Mouse (Mus musculus) embryonic facial prominence, embryonic 15.5 days (tissue): Measurements from ENCODE around the gene Scgb1b2. TPM values are rescaled to one million over a fixed set of nuclear protein-coding genes. Genes with fewer than 3 reads are reported as not detected.

Experiments used
- ATAC-seq: fragments of 200-750 bp; cut with Nextera tagmentation; 2 replicates; pipeline ENCODE4 v1.8.0; 2017; ENCODE audit warnings: low read depth, moderate TSS enrichment; ENCODE audit not compliant: insufficient number of reproducible peaks, low FRiP score, low TSS enrichment
- H3K27ac ChIP-seq: fragments of 300-500 bp; sonication (generic); replicated peaks from 2 replicates; pipeline ENCODE4 v1.5.1; 2015; ENCODE audit warnings: mild to moderate bottlenecking, inconsistent platforms
- H3K27me3 ChIP-seq: fragments of 300-500 bp; sonication (generic); 2 replicates; pipeline ENCODE4 v1.6.1; 2015; ENCODE audit warnings: inconsistent platforms
- H3K36me3 ChIP-seq: fragments of 300-500 bp; sonication (generic); 2 replicates; pipeline ENCODE4 v1.6.1; 2015; ENCODE audit warnings: mild to moderate bottlenecking, inconsistent platforms
- H3K4me1 ChIP-seq: fragments of 300-500 bp; sonication (generic); 2 replicates; pipeline ENCODE4 v1.6.1; 2015; ENCODE audit warnings: inconsistent platforms
- H3K4me2 ChIP-seq: fragments of 300-500 bp; sonication (generic); replicated peaks from 2 replicates; pipeline ENCODE4 v1.6.1; 2015; ENCODE audit warnings: mild to moderate bottlenecking, inconsistent platforms
- H3K4me3 ChIP-seq: fragments of 300-500 bp; sonication (generic); replicated peaks from 2 replicates; pipeline ENCODE4 v1.5.1; 2015; ENCODE audit warnings: mild to moderate bottlenecking, inconsistent platforms
- H3K9ac ChIP-seq: fragments of 300-500 bp; sonication (generic); 2 replicates; pipeline ENCODE4 v1.6.1; 2015; ENCODE audit warnings: inconsistent platforms
- H3K9me3 ChIP-seq: fragments of 300-500 bp; sonication (generic); replicated peaks from 2 replicates; pipeline ENCODE4 v1.6.1; 2016; ENCODE audit warnings: inconsistent platforms
- WGBS: fragments of 180-500 bp; shearing (Covaris S2); methylation state at CpG from one replicate; pipeline ENCODE4 v1.1.7; 2015; 5-methylcytosine and 5-hydroxymethylcytosine counted together
- polyA plus RNA-seq: library from polyadenylated mRNA; unstranded; fragments of >200 nt; fragmentation: Nextera tagmentation; extraction: Ambion mirVana; gene quantifications from 2 replicates; pipeline ENCODE4 v1.2.1, GENCODE M21; 2015

Gene Scgb1b2
- polyA plus RNA-seq, result not detected in 2 replicates

- H3K9ac ChIP-seq, result no peak within 1 kb of the TSS
- no peaks in the 10 kb centered on the region for H3K9me3 ChIP-seq
- no peak within 1 kb of the TSS for H3K27ac ChIP-seq
- WGBS, result 73% methylated on average over 3 of the region's 3 CpGs
- no peak within 1 kb of the TSS for H3K4me3 ChIP-seq
- H3K4me2 ChIP-seq, result no peak within 1 kb of the TSS
- ATAC-seq, result no peak
- no peaks in the 10 kb centered on the region for H3K27me3 ChIP-seq
- no peaks in the 10 kb centered on the region for H3K36me3 ChIP-seq
- H3K4me1 ChIP-seq, result no peaks in the 10 kb centered on the region
Observed at GRCm38 (mm10) chr7:31291721-31292120, at the start of gene Scgb1b2. Gene Scgb1b2, minus strand, starts transcription at chr7:31291821.

GRCm38 (mm10) chr7:31290208-31290607 is 1.4 kb downstream of the Scgb1b2 start, which contains the start of gene Scgb2b2:
Gene Scgb2b2, plus strand, starts transcription at chr7:31290508.
- Histone ChIP-seq H3K36me3 (no peaks in the 10 kb centered on the region), H3K27ac (no peak within 1 kb of the TSS), H3K4me3 (no peak within 1 kb of the TSS), H3K9ac (no peak within 1 kb of the TSS), H3K27me3 (no peaks in the 10 kb centered on the region), H3K4me1 (no peaks in the 10 kb centered on the region), H3K4me2 (no peak within 1 kb of the TSS), H3K9me3 (no peaks in the 10 kb centered on the region)
- WGBS, result 85% methylated on average over 5 of the region's 5 CpGs
- no peak for ATAC-seq

Other genes with a start within 250 kb of the Scgb1b2 start
- 43.8 and 46.2 TPM in 2 replicates for gene Fxyd5, start 249.3 kb downstream of the Scgb1b2 start, polyA plus RNA-seq
- 10.6 and 12.3 TPM in 2 replicates for gene Fxyd7, start 240.4 kb downstream of the Scgb1b2 start, polyA plus RNA-seq
- gene Fxyd1, start 234.6 kb downstream of the Scgb1b2 start, polyA plus RNA-seq, result 115 and 119 TPM in 2 replicates
- gene Lgi4, start 232.5 kb downstream of the Scgb1b2 start, polyA plus RNA-seq, result 1.7 and 2.1 TPM in 2 replicates
- gene Fxyd3, start 215.1 kb downstream of the Scgb1b2 start, polyA plus RNA-seq, result 108 and 127 TPM in 2 replicates
- gene Hpn, start 176.5 kb downstream of the Scgb1b2 start, polyA plus RNA-seq, result 5.4 and 5.7 TPM in 2 replicates
- 7.1 and 7.8 TPM in 2 replicates for gene Scn1b, start 164.8 kb downstream of the Scgb1b2 start, polyA plus RNA-seq
- 72.5 and 75.2 TPM in 2 replicates for gene Gramd1a, start 135.9 kb downstream of the Scgb1b2 start, polyA plus RNA-seq
- gene Scgb2b2, start 1.3 kb downstream of the Scgb1b2 start, polyA plus RNA-seq, result not detected in 2 replicates
- gene Scgb2b3, start 70.3 kb upstream of the Scgb1b2 start, polyA plus RNA-seq, result not detected in 2 replicates
- not detected in 2 replicates for gene Scgb1b3, start 83.8 kb upstream of the Scgb1b2 start, polyA plus RNA-seq